Mouse (Mus musculus): Measurements from ENCODE around the gene 4930442H23Rik. TPM values are rescaled to one million over a fixed set of nuclear protein-coding genes. Genes with fewer than 3 reads are reported as not detected.

Gene 4930442H23Rik
- polyA plus RNA-seq, 1 experiment from 2014 or later, result not detected

GRCm38 (mm10) chr10:81180946-81181345, 2.7 kb downstream of the 4930442H23Rik start:
- ATAC-seq (no peak), DNase-seq (no peak)
- Histone ChIP-seq H3K4me1 (ENCODE audit: insufficient read depth) (peaks cover 18% of the 10 kb centered on the region), H3K9ac (replicated peaks) (no peak overlapping the region), H3K4me2 (ENCODE audit: low read depth, low read length) (no peak overlapping the region), H3K27me3 (ENCODE audit: insufficient read depth, low read length) (no peaks in the 10 kb centered on the region), H3K36me3 (replicated peaks; ENCODE audit: insufficient read depth, low read length) (peaks cover 56% of the 10 kb centered on the region), H3K4me3 (ENCODE audit: low read depth, low read length) (no peak overlapping the region), H3K9me3 (ENCODE audit: low read length) (no peaks in the 10 kb centered on the region), H3K27ac (ENCODE audit: low read depth) (no peak overlapping the region)
- 93% methylated on average over 13 of the region's 13 CpGs for WGBS (ENCODE audit: insufficient replicate concordance)
- TF ChIP-seq CTCF (IDR thresholded peaks at IDR 0.05; ENCODE audit: low read depth) (no peak), EP300 (IDR thresholded peaks at IDR 0.05; ENCODE audit: low read depth) (no peak)

- H3K27ac ChIP-seq (ENCODE audit: low read depth), result no peak overlapping the region
- H3K4me3 ChIP-seq (ENCODE audit: low read depth, low read length), result no peak overlapping the region
- 89% methylated on average over 32 of the region's 32 CpGs for WGBS (ENCODE audit: insufficient replicate concordance)
Measured at GRCm38 (mm10) chr10:81179451-81180342, 4.0 kb downstream of the 4930442H23Rik start.

GRCm38 (mm10) chr10:81178927-81179326, 4.7 kb downstream of the 4930442H23Rik start:
- H3K36me3 ChIP-seq (replicated peaks; ENCODE audit: insufficient read depth, low read length), result peaks cover 49% of the 10 kb centered on the region
- 93% methylated on average over 11 of the region's 11 CpGs for WGBS (ENCODE audit: insufficient replicate concordance)
- ATAC-seq (no peak), DNase-seq (no peak)
- H3K4me3 ChIP-seq (ENCODE audit: low read depth, low read length), result no peak overlapping the region
- peaks cover 31% of the 10 kb centered on the region for H3K4me1 ChIP-seq (ENCODE audit: insufficient read depth)
- 0 out of 2 replicates have a peak overlapping the region, but pooled peaks have one; percentile 7 for H3K4me2 ChIP-seq (ENCODE audit: low read depth, low read length)
- no peak overlapping the region for H3K27ac ChIP-seq (ENCODE audit: low read depth)
- TF ChIP-seq CTCF (IDR thresholded peaks at IDR 0.05; ENCODE audit: low read depth) (no peak), EP300 (IDR thresholded peaks at IDR 0.05; ENCODE audit: low read depth) (no peak)
- H3K9ac ChIP-seq (replicated peaks), result no peak overlapping the region
- no peaks in the 10 kb centered on the region for H3K27me3 ChIP-seq (ENCODE audit: insufficient read depth, low read length)
- no peaks in the 10 kb centered on the region for H3K9me3 ChIP-seq (ENCODE audit: low read length)

More at GRCm38 (mm10) chr10:81179451-81180342, 4.0 kb downstream of the 4930442H23Rik start:
- H3K9me3 ChIP-seq (ENCODE audit: low read length), result no peaks in the 10 kb centered on the region
- H3K36me3 ChIP-seq (replicated peaks; ENCODE audit: insufficient read depth, low read length), result peaks cover 49% of the 10 kb centered on the region
- DNase-seq (no peak), ATAC-seq (no peak)
- peaks cover 29% of the 10 kb centered on the region for H3K4me1 ChIP-seq (ENCODE audit: insufficient read depth)
- no peak for TF ChIP-seq EP300 (IDR thresholded peaks at IDR 0.05; ENCODE audit: low read depth)
- peak; percentile 26 for TF ChIP-seq CTCF (IDR thresholded peaks at IDR 0.05; ENCODE audit: low read depth)
- no peaks in the 10 kb centered on the region for H3K27me3 ChIP-seq (ENCODE audit: insufficient read depth, low read length)
- H3K4me2 ChIP-seq (ENCODE audit: low read depth, low read length), result no peak overlapping the region
- H3K9ac ChIP-seq (replicated peaks), result no peak overlapping the region

GRCm38 (mm10) chr10:81177958-81178712, 5.5 kb downstream of the 4930442H23Rik start:
- Histone ChIP-seq H3K9ac (replicated peaks) (peak overlapping the region; percentile 98), H3K4me1 (ENCODE audit: insufficient read depth) (peaks cover 31% of the 10 kb centered on the region), H3K27ac (ENCODE audit: low read depth) (peak overlapping the region; percentile 93), H3K27me3 (ENCODE audit: insufficient read depth, low read length) (no peaks in the 10 kb centered on the region), H3K9me3 (ENCODE audit: low read length) (no peaks in the 10 kb centered on the region), H3K4me2 (ENCODE audit: low read depth, low read length) (peak overlapping the region; percentile 84), H3K4me3 (ENCODE audit: low read depth, low read length) (peak overlapping the region; percentile 82), H3K36me3 (replicated peaks; ENCODE audit: insufficient read depth, low read length) (peaks cover 49% of the 10 kb centered on the region)
- WGBS (ENCODE audit: insufficient replicate concordance), result 48% methylated on average over 14 of the region's 14 CpGs
- no peak for TF ChIP-seq EP300 (IDR thresholded peaks at IDR 0.05; ENCODE audit: low read depth)
- TF ChIP-seq CTCF (IDR thresholded peaks at IDR 0.05; ENCODE audit: low read depth), result no peak
- no peak for DNase-seq
- ATAC-seq, result no peak

GRCm38 (mm10) chr10:81177491-81177925, 6.1 kb downstream of the 4930442H23Rik start:
- Histone ChIP-seq H3K27me3 (ENCODE audit: insufficient read depth, low read length) (no peaks in the 10 kb centered on the region), H3K27ac (ENCODE audit: low read depth) (peak overlapping the region; percentile 93), H3K9ac (replicated peaks) (peak overlapping the region; percentile 98), H3K36me3 (replicated peaks; ENCODE audit: insufficient read depth, low read length) (peaks cover 49% of the 10 kb centered on the region), H3K4me3 (ENCODE audit: low read depth, low read length) (peak overlapping the region; percentile 82), H3K9me3 (ENCODE audit: low read length) (no peaks in the 10 kb centered on the region), H3K4me1 (ENCODE audit: insufficient read depth) (peaks cover 31% of the 10 kb centered on the region), H3K4me2 (ENCODE audit: low read depth, low read length) (peak overlapping the region; percentile 84)
- TF ChIP-seq CTCF (IDR thresholded peaks at IDR 0.05; ENCODE audit: low read depth) (no peak), EP300 (IDR thresholded peaks at IDR 0.05; ENCODE audit: low read depth) (no peak)
- DNase-seq, result peak; percentile 89
- ATAC-seq, result peak; percentile 67
- 7% methylated on average over 16 of the region's 16 CpGs for WGBS (ENCODE audit: insufficient replicate concordance)

All from liver, postnatal 0 days (tissue).